Mouse (Mus musculus) cerebellum, adult 2 months (tissue): ENCODE results near the gene Fancd2.

Experiments
- CTCF ChIP-seq: fragments of 200-500 bp; IDR thresholded peaks from 2 replicates; pipeline ENCODE4 v1.5.1; 2011; ENCODE audit warnings: low read depth, mild to moderate bottlenecking, control low read depth, low read length, moderate library complexity, borderline replicate concordance; ENCODE audit not compliant: insufficient read depth
- POLR2A ChIP-seq: fragments of 200-500 bp; IDR thresholded peaks from 2 replicates; pipeline ENCODE4 v1.6.1; 2011; ENCODE audit warnings: low read length, control low read depth, borderline replicate concordance; ENCODE audit not compliant: insufficient read depth

DNA sequence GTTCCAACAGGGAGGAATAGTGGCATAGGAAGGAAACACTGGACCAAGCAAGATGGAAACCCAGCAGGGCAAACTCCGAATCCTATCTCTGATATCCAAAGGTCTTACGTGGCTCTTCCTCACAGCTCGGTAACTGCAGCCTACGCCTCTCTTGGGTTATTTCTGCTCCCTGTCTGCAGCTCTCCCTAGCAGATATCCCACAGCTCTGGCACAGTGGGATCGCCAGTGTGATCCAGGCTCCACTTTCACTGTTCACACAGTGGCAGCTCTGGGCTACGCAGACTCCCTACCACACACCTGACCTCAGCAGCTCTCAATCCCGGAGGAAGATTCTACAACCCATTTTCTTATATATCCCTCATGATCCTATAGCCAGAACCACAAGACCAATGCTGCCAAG is 82.7 kb downstream of the Fancd2 start:
- TF ChIP-seq POLR2A (no peak), CTCF (no peak)
